Mouse (Mus musculus): Measurements from ENCODE around the gene Satb1.

- TF ChIP-seq TCF12 (IDR thresholded peaks at IDR 0.05; ENCODE audit: insufficient read depth, poor library complexity, severe bottlenecking), result no peak
- no peak for TF ChIP-seq MAX (IDR thresholded peaks at IDR 0.05; ENCODE audit: low read depth)
- no peak for TF ChIP-seq POLR2A (IDR thresholded peaks at IDR 0.05; ENCODE audit: insufficient read length, low read depth)
- no peak for TF ChIP-seq REST (IDR thresholded peaks at IDR 0.05; ENCODE audit: insufficient read depth, insufficient read length)
- TF ChIP-seq SRF (IDR thresholded peaks at IDR 0.05; ENCODE audit: control insufficient read depth, insufficient read length, low read depth), result no peak
- no peak for TF ChIP-seq POLR2AphosphoS2 (IDR thresholded peaks at IDR 0.05; ENCODE audit: insufficient read length, low read depth)
- no peak for TF ChIP-seq TCF3 (IDR thresholded peaks at IDR 0.05; ENCODE audit: insufficient read length, low read depth)
- no peak for TF ChIP-seq USF1 (IDR thresholded peaks at IDR 0.05; ENCODE audit: low read depth)
- no peak for TF ChIP-seq CEBPB (IDR thresholded peaks at IDR 0.05; ENCODE audit: insufficient read depth, poor library complexity, severe bottlenecking)
These were observed 21.8 kb downstream of the Satb1 start for GRCm38 (mm10) chr17:51811086-51811868.

All from myocyte (in vitro differentiated cells).